Mouse (Mus musculus): ENCODE data around the gene H6pd.

- TF ChIP-seq CTCF (IDR thresholded peaks at IDR 0.05; ENCODE audit: control insufficient read depth, insufficient read depth, insufficient replicate concordance, low read depth, low read length): no peak
- TF ChIP-seq POLR2A (IDR thresholded peaks at IDR 0.05; ENCODE audit: control insufficient read depth, low read depth, low read length): no peak
These were observed 26.7 kb downstream of the H6pd start for GRCm38 (mm10) chr4:149982154-149982553.

Measured in testis, adult 2 months (tissue).